Mouse (Mus musculus) layer of hippocampus, adult 8-10 months (tissue): ENCODE measurements around the gene Wfdc1. TPM values are rescaled to one million over a fixed set of nuclear protein-coding genes. Genes with fewer than 3 reads are reported as not detected.
A peak's percentile ranks its signal among the peaks of the same experiment; 100 is the strongest.

ENCODE experiments used
- DNase-seq, 2 experiments: peaks; one replicate each; pipeline ENCODE4 v3.0.0; 2022; ENCODE audit warnings: low spot score in 2 of 2
- total RNA-seq, 4 experiments: library from RNA; stranded (reverse); gene quantifications; 2 replicates each; pipeline ENCODE4 v1.2.4; 2022

Gene Wfdc1
- total RNA-seq, 4 experiments from 2014 or later, result 5.9 to 7.8 (median 7.0) TPM

DNA sequence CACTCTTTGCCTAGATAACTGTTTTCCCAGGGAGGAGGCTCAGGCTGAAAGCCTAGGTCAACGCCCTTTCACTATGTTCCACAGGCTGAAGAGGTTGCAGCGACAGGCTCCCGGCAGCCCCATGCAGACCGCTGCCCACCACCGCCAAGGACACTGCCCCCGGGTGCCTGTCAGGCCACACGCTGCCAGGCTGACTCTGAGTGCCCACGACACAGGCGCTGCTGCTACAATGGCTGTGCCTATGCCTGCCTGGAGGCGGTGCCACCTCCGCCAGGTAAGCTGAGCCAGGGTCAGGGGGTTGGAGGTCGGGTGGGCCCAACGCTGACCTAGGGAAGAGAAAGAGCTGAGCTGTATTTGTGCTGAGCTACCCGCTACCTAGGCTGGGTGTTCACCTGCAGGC lies 13.0 kb downstream of the Wfdc1 start:
- DNase-seq, result no peak

DNA sequence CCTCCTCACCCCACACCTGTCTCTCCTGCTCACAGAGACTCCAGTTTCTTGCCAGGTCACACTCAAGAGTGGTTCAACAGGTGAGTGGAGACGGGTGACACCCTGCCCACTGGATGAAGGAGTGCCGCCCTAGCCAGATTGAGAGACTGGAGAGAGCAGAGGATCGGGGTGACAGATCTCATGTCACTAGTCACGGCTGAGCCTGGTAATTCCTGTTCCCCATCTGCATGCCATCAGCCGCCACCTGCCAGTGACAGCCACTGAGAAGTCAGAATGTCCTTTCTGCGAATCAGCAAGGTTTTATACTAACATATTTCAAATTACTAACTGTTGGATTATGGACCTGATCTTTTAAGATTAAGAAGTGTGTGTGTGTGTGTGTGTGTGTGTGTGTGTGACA lies 24.4 kb downstream of the Wfdc1 start:
- no peak for DNase-seq

DNA sequence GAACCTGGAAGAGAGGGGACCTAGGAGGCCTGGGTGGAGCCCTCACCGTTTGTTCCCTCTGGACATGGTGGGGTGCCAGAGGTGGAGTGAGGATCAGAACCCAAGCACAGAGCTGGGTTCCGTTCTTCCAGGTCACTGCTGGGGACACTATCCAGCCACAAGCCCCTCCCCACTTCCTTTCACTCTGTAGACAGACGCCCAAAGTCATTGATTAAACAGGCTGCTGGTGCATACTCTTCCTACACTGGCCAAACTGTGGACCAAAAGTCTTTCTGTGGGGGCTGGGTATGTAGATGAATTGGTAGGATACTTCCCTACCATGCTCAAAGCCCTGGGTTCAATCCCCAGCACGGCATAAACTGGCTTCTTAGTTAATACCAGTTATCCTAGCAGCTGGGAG lies 25.8 kb downstream of the Wfdc1 start:
- DNase-seq, result no peak

DNA sequence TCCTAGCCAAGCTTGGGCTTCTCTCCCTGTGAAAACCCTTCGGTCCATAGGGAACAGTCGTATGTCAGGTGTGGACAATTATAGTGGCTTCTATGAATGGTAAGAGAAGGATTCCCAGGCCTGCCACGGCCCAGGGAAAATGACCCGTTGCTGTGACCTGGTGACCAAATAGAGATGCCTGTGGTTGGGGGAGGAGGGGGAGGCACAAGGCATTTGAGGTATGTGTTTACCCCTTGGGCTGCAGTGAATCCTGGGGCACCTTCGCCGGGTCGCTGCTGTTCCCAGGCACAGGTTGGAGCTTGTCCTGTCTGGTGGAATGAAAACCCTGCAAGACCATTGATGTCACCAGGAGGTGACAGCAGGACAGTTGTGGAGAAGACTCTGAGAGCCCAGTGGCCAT lies 28.5 kb downstream of the Wfdc1 start:
- DNase-seq, result no peak

DNA sequence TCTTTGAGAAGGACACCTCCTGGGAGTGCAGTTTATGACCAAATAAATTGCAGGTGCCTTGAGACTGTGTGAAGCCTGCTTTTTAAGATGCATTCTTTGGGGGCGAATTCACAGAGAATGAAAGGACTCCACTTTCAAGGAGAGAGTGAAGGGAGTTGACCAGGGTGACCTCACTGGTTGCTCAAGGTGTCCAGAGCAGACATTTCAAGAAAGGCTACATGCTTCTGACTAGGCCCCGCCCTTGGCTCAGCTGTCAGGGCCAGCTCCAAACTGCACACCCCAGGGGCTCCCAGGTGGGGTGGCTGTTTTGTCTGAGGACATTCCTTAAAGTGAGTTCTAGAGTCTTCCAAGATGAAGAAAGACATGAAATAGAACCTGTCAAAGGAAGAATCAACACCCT lies 31.0 kb downstream of the Wfdc1 start:
- no peak for DNase-seq

DNA sequence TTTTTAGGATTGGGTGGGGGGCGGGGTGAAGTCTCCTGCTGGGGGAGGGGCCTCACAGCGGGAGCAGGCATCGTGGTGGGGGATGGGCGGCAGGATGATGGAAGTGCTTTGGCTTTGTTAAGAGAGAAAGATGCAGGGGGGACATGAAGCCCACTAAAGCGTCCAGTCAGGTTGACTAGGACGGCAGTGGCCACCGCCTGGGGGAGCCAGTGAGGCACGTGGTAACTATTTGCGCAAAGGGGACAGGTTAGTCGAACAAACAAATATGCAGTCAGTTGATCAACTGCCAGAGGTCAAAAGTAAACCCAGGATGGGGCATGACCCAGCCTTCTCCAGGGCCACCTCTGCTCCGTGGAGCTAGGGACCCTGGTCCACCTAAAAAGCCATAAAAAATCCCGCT lies 32.8 kb downstream of the Wfdc1 start:
- DNase-seq, result peak in 1 of 2 experiments; percentile 34

DNA sequence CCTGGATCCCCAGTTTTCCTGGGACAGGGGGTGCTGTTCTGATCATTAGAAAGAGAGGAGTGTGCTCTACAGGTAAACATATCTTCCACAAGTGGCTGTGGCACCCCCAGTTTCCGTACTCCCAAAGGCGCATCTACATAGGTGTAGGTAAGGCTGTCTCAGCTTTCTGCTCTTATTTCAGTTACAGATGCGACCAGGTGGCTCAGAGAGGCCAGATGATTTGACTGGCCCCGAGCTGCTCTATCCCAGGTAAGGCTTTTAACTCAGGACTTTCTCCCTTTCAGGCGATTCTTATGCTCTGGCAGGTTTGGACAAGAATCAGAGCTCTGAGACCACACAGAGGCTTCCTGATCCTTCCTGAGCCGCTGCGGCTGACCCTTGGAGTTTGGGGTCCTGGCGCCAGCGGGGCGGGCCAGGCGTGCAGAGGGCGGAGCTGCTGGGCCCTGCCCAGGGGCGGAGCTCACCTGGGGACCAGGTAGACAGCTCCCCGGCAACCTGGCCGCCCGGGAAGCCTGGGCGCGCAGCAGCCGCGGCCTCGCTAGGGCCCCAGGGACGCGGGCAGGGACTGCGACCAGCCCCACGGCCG lies 33.5 kb downstream of the Wfdc1 start, which contains the start of gene Atp2c2:
TSS of gene Atp2c2 (plus strand) at position 461 of the 586 bp plus-strand sequence.
- DNase-seq, result no peak

DNA sequence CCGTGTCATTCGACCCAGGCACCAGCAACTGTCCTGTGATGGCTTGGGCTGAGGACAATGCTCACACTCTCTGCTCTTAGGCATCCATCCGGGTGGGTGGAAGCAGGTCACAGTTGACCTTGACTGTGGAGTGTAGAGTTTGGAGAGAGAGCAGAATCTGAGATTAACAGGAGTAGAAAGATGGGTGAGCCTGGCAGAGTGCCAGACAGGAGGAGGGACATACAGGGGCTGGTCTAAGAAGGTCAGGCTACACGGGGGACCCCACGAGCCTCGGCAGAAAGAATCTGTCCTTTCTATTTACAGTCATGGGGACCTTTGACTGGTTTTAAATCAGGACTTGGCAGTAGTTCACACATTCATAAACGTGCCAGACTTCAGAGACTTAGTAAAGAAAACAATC lies 36.8 kb downstream of the Wfdc1 start:
- DNase-seq, result no peak

DNA sequence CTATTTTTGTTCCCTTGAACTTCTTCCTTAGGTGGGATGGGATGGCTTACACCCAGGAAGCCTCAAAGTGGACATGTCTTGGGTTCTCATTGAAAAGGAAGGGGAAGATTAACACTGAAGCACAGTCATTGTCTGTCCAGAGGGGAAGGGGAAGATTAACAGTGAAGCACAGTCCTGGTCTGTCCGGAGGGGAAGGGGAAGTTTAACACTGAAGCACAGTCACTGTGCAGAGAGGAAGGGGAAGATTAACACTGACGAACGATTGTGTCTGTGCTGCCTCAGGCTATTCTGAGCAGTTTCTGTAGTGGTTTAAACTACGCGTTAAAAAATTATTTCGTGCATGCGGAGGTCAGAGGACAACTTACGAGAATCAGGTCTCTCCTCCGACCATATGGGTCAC lies 41.0 kb downstream of the Wfdc1 start:
- no peak for DNase-seq

DNA sequence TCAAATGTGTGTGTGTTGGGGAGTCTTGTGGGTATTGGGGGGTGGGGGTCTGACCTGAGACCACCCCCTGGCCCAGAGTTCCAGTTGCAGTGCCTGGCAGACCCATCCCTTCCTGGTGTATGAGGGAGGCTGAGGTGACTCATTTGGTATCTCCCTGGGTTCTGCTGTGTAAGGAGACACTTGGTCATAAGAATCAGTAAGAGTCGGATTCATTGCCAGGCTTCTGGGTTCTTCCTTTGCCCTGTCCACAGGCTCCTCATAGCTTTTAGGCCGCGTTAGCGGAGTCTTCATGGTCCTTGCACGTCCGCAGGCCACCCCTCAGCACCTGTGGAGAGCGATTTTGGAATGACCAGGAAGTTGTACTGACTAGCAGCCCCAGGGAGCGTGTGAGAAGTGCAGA lies 42.3 kb downstream of the Wfdc1 start:
- no peak for DNase-seq

DNA sequence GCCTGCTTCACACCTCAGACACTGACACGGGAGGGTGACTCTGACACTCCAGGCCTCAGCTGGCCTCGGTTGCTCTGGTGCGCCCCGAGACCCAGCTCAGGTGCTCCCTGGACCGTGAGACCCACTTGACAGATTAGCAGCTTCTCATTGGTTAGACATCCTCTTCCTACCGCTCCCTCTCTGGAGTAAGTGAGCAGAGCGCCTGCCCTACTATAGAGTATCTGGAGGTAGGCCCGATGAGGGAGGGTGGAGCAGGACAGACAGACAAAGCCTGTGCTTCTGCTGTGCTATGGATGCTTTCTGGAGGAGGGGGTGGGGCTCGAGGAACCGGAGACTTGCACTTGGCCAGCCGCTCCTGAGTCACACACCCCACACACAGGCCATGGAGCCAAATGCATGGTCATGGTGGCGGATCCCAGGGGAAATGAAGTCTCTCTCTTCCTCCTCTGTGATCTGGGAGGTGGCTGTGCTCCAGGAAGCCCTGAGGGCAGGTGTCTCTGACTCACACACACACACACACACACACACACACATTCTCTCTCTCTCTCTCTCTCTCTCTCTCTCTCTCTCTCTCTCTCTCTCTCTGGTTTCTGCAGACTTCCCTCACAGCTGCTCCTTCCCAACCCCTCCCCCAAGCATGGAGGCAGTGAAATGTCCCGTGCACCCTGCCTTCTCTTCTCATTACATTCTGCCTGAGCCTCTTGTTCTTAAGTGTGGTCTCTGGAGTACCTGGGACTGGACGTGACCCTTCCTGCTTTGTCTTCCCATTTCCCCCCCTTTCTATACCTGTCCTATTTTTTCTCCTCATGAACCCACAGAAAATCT lies 42.9 kb downstream of the Wfdc1 start:
- no peak for DNase-seq

DNA sequence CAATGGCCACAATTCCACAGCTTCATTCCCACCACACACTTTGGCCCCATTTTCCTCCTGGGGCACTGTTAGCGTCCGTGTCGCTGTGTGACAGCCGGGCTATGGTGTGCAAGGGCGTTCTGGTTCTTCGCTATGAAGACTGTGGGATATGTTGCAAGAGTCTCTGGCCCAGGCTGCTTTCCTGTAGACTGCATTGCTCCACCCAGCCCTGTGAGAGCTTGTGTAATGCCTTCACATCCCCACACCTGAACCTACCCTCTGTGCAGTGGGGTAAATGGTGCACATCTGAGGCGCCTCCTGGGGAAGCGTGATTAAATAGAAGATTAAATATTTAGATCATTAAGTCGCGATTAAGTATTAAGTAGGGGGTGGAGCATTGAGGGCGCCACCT lies 43.5 kb downstream of the Wfdc1 start:
- no peak for DNase-seq

DNA sequence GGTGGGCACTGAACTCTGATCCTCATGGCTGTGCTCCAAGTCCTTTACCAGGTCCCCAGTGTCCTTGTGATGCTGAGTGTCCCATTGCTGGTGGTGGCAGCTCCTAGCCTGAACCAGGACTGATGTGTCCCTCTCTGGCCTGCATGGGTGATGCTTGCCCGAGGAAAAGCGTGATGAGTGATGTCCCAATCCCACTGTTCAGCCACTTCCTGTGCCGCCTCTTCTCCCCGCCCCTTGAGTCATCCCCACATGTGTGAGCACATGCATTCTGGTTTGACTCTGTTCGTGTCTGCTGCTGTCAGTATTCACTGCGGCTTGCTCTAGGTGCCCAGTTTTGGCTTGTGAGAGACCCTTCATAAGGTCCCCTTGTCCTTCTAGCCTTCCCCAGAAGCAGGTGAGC lies 46.1 kb downstream of the Wfdc1 start:
- DNase-seq, result no peak

DNA sequence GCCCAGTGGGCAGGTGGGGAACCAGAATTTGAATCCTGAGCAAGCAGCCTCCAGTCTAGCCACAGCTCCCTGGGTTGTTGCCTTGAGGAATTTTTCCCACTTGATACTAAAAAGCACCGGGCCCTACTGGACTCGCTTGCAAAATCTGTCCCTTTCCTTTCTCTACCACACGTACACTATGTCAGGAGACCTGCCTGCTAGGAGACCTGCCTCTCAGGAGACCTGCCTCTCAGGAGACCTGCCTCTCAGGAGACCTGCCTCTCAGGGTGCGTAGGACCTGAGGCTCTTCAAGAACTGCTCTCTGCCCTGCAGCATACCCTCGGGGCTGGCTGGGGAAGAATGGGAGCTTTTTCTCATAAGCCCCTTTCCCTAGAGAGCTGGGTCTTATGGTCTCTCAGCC lies 47.3 kb downstream of the Wfdc1 start:
- DNase-seq, result no peak

DNA sequence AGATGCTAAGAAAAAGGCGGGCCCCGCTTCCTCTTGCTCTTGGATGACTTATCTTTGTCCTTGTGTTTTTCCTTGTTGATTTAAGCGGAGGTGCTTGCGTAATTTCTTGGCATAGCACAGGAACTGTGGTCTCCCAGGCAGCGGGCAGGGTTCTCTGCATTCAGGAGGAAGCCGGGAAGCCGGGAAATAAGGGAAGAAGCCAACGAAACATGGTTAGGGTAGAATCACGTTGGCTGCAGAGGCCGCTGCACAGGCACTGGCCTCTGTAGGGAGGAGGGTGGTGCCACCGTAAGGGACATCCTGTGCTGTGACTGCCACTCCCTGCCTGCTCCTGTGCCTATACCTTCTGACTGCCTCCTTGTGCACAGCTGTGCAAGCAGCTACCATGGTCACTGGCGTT lies 49.1 kb downstream of the Wfdc1 start:
- no peak for DNase-seq

DNA sequence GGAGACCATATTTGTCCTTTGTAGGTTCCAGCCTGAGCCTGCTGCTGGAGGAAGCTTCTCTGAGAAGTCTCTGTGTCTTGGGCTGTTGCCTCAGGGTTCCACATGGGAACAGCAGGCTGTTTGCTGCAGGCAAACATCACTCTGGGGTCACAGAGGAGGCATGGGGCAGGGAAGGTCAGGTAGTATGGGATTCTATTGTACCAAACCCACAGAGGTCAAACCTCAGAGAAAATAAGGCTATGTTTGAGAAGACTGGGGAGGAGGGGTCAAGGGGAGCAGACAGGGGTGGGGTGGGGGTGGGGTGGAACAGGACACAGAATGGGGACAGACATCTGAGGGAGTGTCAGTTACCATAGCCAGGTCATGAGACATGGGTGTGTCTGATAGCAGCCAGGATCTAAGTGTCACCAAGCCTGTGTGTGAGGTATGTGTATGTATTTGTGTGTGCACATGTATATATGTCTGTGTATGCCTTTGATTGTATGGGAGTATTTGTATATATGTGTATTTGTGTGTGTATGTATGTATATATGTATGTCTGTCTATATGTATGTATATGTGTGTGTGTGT lies 50.6 kb downstream of the Wfdc1 start:
- no peak for DNase-seq

DNA sequence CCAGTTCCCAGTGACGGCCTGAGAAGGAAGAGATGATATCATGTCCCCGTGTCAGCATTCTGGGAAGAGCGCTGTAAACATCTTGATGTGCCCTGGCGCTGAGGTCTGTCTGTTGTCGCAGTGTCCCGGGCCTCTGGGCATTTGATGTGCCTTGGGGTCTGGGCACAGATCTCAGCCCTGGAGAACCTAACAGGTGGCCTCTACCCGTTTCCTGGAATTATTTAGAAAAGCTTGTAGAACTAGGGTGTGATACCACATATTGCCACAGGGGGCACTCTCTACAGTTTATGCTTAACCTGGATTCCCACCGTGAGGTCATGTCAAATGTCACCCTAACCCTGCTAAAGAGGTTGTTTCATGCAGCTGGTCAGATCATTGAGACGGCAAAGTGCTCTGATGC lies 51.6 kb downstream of the Wfdc1 start:
- DNase-seq, result no peak

DNA sequence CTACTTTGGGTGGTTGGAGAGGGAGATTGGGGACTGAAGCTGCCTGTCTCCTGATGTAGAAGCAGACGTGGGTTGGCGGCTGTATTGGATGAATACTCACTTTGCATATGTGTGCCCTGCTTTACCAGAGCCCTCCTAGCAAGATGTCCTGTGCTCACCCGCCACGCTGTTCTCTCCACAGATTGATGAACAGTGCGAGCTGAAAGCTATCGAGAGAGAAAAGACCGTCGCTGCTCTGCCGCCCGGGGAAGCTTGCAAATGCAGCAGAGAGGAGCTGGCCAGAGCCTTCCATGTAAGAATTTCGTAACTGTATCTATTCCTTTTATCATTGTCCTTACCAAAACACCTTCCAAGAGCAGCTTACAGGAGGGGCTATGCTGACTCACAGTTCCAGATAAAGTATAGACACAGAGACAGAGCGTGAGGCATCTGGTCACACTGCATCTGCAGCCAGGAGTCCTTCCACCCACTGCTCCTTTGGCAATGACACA lies 52.9 kb downstream of the Wfdc1 start:
- peak; percentile 15 to 29 for DNase-seq

DNA sequence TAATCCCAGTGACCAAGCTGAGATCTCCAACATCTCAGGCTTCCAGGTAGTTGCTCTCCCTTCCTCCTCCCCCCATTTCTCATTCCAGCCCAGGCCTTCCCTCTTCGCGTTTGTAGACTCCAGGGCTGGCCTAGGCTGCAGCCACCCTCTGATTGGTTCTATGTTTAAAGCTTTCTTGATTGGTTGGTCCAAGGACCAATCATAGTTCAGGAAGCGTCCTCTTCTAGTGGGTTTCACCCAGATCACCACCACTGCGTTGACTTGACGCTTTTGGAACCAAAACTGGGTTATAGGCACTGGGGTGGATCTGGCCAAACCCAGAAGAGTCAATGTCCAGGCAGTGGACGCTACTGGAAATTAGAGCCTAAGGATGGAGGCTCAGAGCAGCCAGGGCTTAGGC lies 56.2 kb downstream of the Wfdc1 start:
- no peak for DNase-seq

DNA sequence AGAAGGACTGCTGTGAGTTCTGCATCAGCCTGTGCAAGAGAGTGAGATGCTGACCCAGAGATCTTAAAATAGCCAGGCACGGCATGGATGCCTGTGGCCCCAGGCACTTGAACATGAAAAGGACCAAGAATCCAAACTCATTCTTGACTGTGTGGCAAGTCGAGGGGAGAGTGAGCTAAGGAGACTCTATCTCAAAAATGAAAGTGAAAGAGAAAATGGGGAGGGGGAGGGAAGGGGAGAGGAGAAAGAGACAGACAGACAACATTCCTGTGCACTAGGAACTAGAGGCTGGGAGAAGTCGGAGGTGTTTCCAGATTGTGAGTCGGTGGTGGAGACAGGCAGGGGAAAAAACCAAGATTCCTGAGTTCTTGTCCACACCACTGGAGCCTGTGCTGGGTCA lies 57.5 kb downstream of the Wfdc1 start:
- no peak for DNase-seq

DNA sequence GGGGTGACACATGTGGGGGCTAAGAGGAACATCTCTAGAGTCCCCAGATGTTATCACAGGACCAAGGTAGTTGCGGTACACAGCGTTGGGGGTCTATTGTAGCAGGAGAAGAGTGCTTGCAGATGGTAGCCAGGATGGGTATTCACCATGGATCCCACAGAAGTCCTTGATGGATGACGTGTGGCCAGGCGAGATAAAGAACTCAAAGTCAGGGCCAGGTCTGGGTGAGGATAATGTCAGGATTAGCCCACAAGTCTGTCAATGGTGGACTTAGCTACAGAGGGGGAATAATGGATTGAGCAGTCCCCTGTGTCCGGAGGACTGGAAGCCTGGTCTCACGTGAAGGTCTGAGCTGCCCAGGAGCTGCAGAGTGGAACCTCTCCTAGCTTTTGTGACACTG lies 58.4 kb downstream of the Wfdc1 start:
- DNase-seq, result no peak

DNA sequence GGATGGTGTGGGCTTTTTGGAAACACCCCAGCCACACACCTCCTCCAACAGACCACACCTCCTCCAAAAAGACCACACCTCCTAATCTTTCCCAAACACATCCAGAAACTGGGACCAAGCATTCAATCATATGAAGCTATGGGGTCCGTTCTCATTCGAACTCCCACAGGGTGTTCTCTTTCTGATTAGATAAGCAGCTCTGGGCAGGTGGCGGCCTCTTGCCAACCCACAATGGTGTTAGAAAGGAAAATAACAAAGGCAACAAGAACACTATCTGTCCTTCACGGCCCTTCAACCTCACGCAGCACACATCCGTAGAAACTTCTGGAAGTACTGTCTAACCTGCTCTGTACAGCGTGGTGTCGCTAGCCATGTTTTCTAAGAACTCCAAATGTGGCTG lies 60.9 kb downstream of the Wfdc1 start:
- no peak for DNase-seq
